ENCODE assay signal across 8 mouse cellular contexts in the genomic region with DNA sequence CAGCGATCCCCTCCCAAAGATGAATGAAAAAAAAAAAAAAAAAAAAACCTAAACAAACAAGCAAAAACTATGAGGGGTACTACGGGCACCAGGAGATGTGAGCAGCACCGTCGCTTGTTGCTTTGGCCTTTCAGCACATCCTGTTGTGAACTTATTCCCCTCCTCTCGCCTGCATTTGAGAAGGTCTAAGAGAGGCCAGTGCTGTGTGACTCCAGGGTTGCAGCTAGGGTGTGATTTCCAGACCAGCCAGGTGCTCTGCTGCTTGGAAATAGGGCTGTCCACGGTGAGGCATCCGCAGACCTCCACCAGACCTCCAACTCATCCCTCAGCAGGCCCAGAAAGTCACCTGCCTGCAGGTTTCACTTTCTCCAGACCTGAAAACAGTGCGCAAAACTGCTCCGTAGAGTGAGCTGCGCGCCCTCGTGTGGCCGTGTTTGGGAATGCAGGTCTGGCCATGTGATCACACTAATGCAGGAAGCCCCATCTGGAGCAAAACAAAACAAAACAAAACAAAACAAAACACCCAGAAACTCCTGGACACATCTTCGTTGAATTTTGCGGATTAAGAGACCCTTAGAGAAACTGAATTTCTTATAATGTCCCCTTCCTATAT.
DNase-seq lines count a peak whose midpoint lies in the region; ATAC-seq and TF ChIP-seq lines count a peak whose summit lies in the region.

No protein-coding gene starts in this region.

- peak overlapping the region; percentile 70 for H3K4me3 ChIP-seq in gastrocnemius, adult 2 months
- H3K4me3 ChIP-seq in hindbrain, postnatal 0 days (ENCODE audit: low read length): no peak overlapping the region
- H3K4me3 ChIP-seq in left cerebral cortex, adult 2 months: 0 out of 2 replicates have a peak overlapping the region, but pooled peaks have one; percentile 15
- peak overlapping the region; percentile 36 for H3K4me3 ChIP-seq in macrophage (ENCODE audit: inconsistent target)

- WGBS in hindbrain, postnatal 0 days: 22% methylated on average over 15 of the region's 15 CpGs
- 2% methylated on average over 14 of the region's 15 CpGs for WGBS in macrophage (ENCODE audit: missing documents)

- H3K36me3 ChIP-seq in hindbrain, postnatal 0 days (ENCODE audit: insufficient read depth, low read length): no peaks in the 10 kb centered on the region
- no peaks in the 10 kb centered on the region for H3K36me3 ChIP-seq in macrophage (ENCODE audit: inconsistent target)

- H3K27ac ChIP-seq in gastrocnemius, adult 2 months: peak overlapping the region; percentile 54; the same call in 1 of the 2 replicates
- no peak overlapping the region for H3K27ac ChIP-seq in hindbrain, postnatal 0 days
- no peak overlapping the region for H3K27ac ChIP-seq in left cerebral cortex, adult 2 months
- no peak overlapping the region for H3K27ac ChIP-seq in macrophage

- peak; percentile 89 for DNase-seq in ZHBTc4 (ENCODE audit: low read depth, low spot score)
- DNase-seq in cerebellum, postnatal 4 days (ENCODE audit: low spot score in 2 of 2): peak; percentile 88 to 96
- peak; percentile 89 for DNase-seq in gastrocnemius, adult 2 months
- peak; percentile 93 for DNase-seq in hindbrain, postnatal 0 days (ENCODE audit: low spot score)
- peak; percentile 82 to 90 for DNase-seq in left cerebral cortex, adult 2 months (ENCODE audit: extremely low spot score in 1 of 2, low spot score in 2 of 2)
- DNase-seq in retina, postnatal 7 days (ENCODE audit: low read depth, low spot score): peak; percentile 72
- peak; percentile 66 to 93 for DNase-seq in urinary bladder, adult 18-20 months (ENCODE audit: low spot score in 2 of 2)

- TF ChIP-seq CTCF in gastrocnemius, adult 2 months (IDR thresholded peaks at IDR 0.05): peak; percentile 91
- peak; percentile 96 for TF ChIP-seq CTCF in hindbrain, postnatal 0 days (IDR thresholded peaks at IDR 0.05; ENCODE audit: low read depth)
- peak; percentile 90 for TF ChIP-seq CTCF in left cerebral cortex, adult 2 months (IDR thresholded peaks at IDR 0.05)

- H3K4me2 ChIP-seq in hindbrain, postnatal 0 days (ENCODE audit: low read depth, low read length): peak overlapping the region; percentile 43

- no peaks in the 10 kb centered on the region for H3K79me2 ChIP-seq in macrophage (ENCODE audit: inconsistent target)

- peak; percentile 68 for ATAC-seq in hindbrain, postnatal 0 days

- no peak overlapping the region for H3K9ac ChIP-seq in hindbrain, postnatal 0 days (replicated peaks; ENCODE audit: low read length)

- no peaks in the 10 kb centered on the region for H3K4me1 ChIP-seq in hindbrain, postnatal 0 days (ENCODE audit: insufficient read depth, low read length)

- no peaks in the 10 kb centered on the region for H3K9me3 ChIP-seq in hindbrain, postnatal 0 days (ENCODE audit: low read length)

- no peaks in the 10 kb centered on the region for H3K27me3 ChIP-seq in hindbrain, postnatal 0 days (ENCODE audit: insufficient read depth, low read length)

- intact Hi-C loops in gastrocnemius, adult 2 months (cut with DNase I): loop anchor here (1.0 to 10.0 kb wide), 2 partner anchors 169 to 271 kb away; partner anchors contain the start of gene Ghitm
- intact Hi-C loops in left cerebral cortex, adult 2 months (cut with DNase I): no loop called here
